Mouse (Mus musculus) mouse embryonic stem cell (cell line): Measurements from ENCODE around the gene Nprl2.

ENCODE experiments used
- in situ Hi-C, 2 experiments: fragments of 300-500 bp; cut with MboI; formaldehyde crosslinking; loops; 1 replicate in 1 of 2; 3 replicates in 1 of 2; pipeline ENCODE4 v1.14.3; 2019 to 2020; ENCODE audit warnings: low sequenced_read_pairs in 2 of 2, low pct_unique_long_range_greater_than_20kb in 1 of 2, mixed read lengths in 1 of 2; ENCODE audit not compliant: unreplicated experiment in 1 of 2

The Nprl2 gene

GRCm38 (mm10) chr9:107541474-107542351, at the start of gene Nprl2, which contains the start of gene Cyb561d2:
Gene Nprl2, plus strand, starts transcription at chr9:107542226.
Gene Cyb561d2, minus strand, starts transcription at chr9:107542193.
- in situ Hi-C loops: no loop called here

GRCm38 (mm10) chr9:107493511-107493910, 48.5 kb upstream of the Nprl2 start:
- in situ Hi-C loops: no loop called here

- in situ Hi-C loops: no loop called here
Observed at GRCm38 (mm10) chr9:107494238-107494637, 47.8 kb upstream of the Nprl2 start.

- in situ Hi-C loops: no loop called here
Observed at GRCm38 (mm10) chr9:107496359-107496758, 45.7 kb upstream of the Nprl2 start.

GRCm38 (mm10) chr9:107500708-107501286, 41.2 kb upstream of the Nprl2 start:
- in situ Hi-C loops: no loop called here

GRCm38 (mm10) chr9:107502131-107502846, 39.7 kb upstream of the Nprl2 start:
- in situ Hi-C loops: no loop called here

- in situ Hi-C loops: no loop called here
Observed at GRCm38 (mm10) chr9:107504662-107505537, 37.1 kb upstream of the Nprl2 start.

- in situ Hi-C loops: no loop called here
Observed at GRCm38 (mm10) chr9:107508266-107508665, 33.8 kb upstream of the Nprl2 start.

- in situ Hi-C loops: loop anchor here (5.0 kb wide), 2 partner anchors 138 to 153 kb away; no protein-coding TSS in a partner anchor
Observed at GRCm38 (mm10) chr9:107510384-107511100, 31.5 kb upstream of the Nprl2 start.

GRCm38 (mm10) chr9:107511436-107511835, 30.6 kb upstream of the Nprl2 start:
- in situ Hi-C loops: loop anchor here (5.0 kb wide), 2 partner anchors 139 to 154 kb away; no protein-coding TSS in a partner anchor

GRCm38 (mm10) chr9:107512326-107512725, 29.7 kb upstream of the Nprl2 start:
- in situ Hi-C loops: loop anchor here (5.0 kb wide), 2 partner anchors 140 to 155 kb away; no protein-coding TSS in a partner anchor

- in situ Hi-C loops: loop anchor here (5.0 kb wide), 2 partner anchors 142 to 157 kb away; no protein-coding TSS in a partner anchor
Observed at GRCm38 (mm10) chr9:107514303-107514955, 27.6 kb upstream of the Nprl2 start.

- in situ Hi-C loops: no loop called here
Observed at GRCm38 (mm10) chr9:107520331-107520730, 21.7 kb upstream of the Nprl2 start.

GRCm38 (mm10) chr9:107521190-107521589, 20.8 kb upstream of the Nprl2 start:
- in situ Hi-C loops: no loop called here

GRCm38 (mm10) chr9:107521711-107522399, 20.2 kb upstream of the Nprl2 start:
- in situ Hi-C loops: no loop called here

- in situ Hi-C loops: no loop called here
Observed at GRCm38 (mm10) chr9:107522400-107522711, 19.7 kb upstream of the Nprl2 start.
